Mouse (Mus musculus) left cerebral cortex, adult 18-20 months (tissue): Measurements from ENCODE around the gene Fam20b. TPM values are rescaled to one million over a fixed set of nuclear protein-coding genes. Genes with fewer than 3 reads are reported as not detected.
"Not testable (repeated sequence)": the region's sequence is repeated elsewhere in the genome, so short reads cannot be mapped to it uniquely, and the experiment has no call there.

Experiments used
- DNase-seq, 2 experiments: peaks; one replicate each; pipeline ENCODE4 v3.0.0; 2021 to 2022; ENCODE audit warnings: low spot score in 2 of 2, mixed read lengths in 1 of 2
- total RNA-seq, 2 experiments: library from RNA; stranded (reverse); gene quantifications; 2 replicates each; pipeline ENCODE4 v1.2.3; 2021

Fam20b gene
- total RNA-seq, 2 experiments from 2014 or later, result 78.2 to 80.1 TPM

GRCm38 (mm10) chr1:156673476-156674194 is 45.3 kb downstream of the Fam20b start:
- peak in 1 of 2 experiments; percentile 29 for DNase-seq

GRCm38 (mm10) chr1:156672720-156673475 is 46.0 kb downstream of the Fam20b start:
- DNase-seq, result no peak

GRCm38 (mm10) chr1:156671921-156672320 is 47.0 kb downstream of the Fam20b start:
- peak in 1 of 2 experiments; percentile 45 for DNase-seq

- no peak for DNase-seq
These were observed 49.5 kb downstream of the Fam20b start for GRCm38 (mm10) chr1:156669208-156669983.

- DNase-seq, result no peak
These were observed 50.3 kb downstream of the Fam20b start for GRCm38 (mm10) chr1:156668602-156669001.

- DNase-seq, result no peak
These were observed 51.6 kb downstream of the Fam20b start for GRCm38 (mm10) chr1:156667141-156667926.

- no peak for DNase-seq
These were observed 53.1 kb downstream of the Fam20b start for GRCm38 (mm10) chr1:156665777-156666176.

- DNase-seq, result not testable (repeated sequence)
These were observed 58.1 kb downstream of the Fam20b start for GRCm38 (mm10) chr1:156660660-156661236.

GRCm38 (mm10) chr1:156659906-156660659 is 58.8 kb downstream of the Fam20b start:
- DNase-seq, result no peak

- DNase-seq, result no peak
These were observed 60.2 kb downstream of the Fam20b start for GRCm38 (mm10) chr1:156658676-156659075.

GRCm38 (mm10) chr1:156657523-156657922 is 61.4 kb downstream of the Fam20b start:
- DNase-seq, result no peak

GRCm38 (mm10) chr1:156654735-156655530 is 64.0 kb downstream of the Fam20b start:
- DNase-seq, result no peak

GRCm38 (mm10) chr1:156652189-156652822 is 66.6 kb downstream of the Fam20b start:
- no peak for DNase-seq

- DNase-seq, result no peak
These were observed 68.3 kb downstream of the Fam20b start for GRCm38 (mm10) chr1:156650631-156651030.

GRCm38 (mm10) chr1:156648705-156649104 is 70.2 kb downstream of the Fam20b start:
- DNase-seq, result no peak

- no peak for DNase-seq
These were observed 72.9 kb downstream of the Fam20b start for GRCm38 (mm10) chr1:156645971-156646370.

- no peak for DNase-seq
These were observed 73.9 kb downstream of the Fam20b start for GRCm38 (mm10) chr1:156644780-156645523.

- DNase-seq, result no peak
These were observed 74.8 kb downstream of the Fam20b start for GRCm38 (mm10) chr1:156644061-156644460.
